Mouse (Mus musculus) left cerebral cortex, adult 2 months (tissue): ENCODE results near the gene Acsbg2. TPM values are rescaled to one million over a fixed set of nuclear protein-coding genes. Genes with fewer than 3 reads are reported as not detected.

Experiments
- DNase-seq, 2 experiments: peaks; one replicate each; pipeline ENCODE4 v3.0.0; 2021 to 2022; ENCODE audit warnings: low spot score in 2 of 2, mixed read lengths in 1 of 2; ENCODE audit errors: extremely low spot score in 1 of 2
- H3K27ac ChIP-seq: fragments of 200-600 bp; 2 replicates; pipeline ENCODE4 v1.8.1; 2022
- H3K4me3 ChIP-seq: fragments of 200-600 bp; 2 replicates; pipeline ENCODE4 v1.8.1; 2022
- CTCF ChIP-seq: fragments of 200-600 bp; IDR thresholded peaks from 2 replicates; pipeline ENCODE4 v1.8.1; 2022; ENCODE audit warnings: antibody characterized with exemption, mild to moderate bottlenecking, moderate library complexity
- intact Hi-C: fragments of 180-260 bp; cut with DNase I; formaldehyde crosslinking; loops from one replicate; pipeline ENCODE4 v1.15.1; 2025
- total RNA-seq, 2 experiments: library from RNA; stranded (reverse); gene quantifications; 2 replicates each; pipeline ENCODE4 v1.2.3; 2021

Acsbg2 gene
- total RNA-seq, 2 experiments from 2014 or later, result not detected

DNA sequence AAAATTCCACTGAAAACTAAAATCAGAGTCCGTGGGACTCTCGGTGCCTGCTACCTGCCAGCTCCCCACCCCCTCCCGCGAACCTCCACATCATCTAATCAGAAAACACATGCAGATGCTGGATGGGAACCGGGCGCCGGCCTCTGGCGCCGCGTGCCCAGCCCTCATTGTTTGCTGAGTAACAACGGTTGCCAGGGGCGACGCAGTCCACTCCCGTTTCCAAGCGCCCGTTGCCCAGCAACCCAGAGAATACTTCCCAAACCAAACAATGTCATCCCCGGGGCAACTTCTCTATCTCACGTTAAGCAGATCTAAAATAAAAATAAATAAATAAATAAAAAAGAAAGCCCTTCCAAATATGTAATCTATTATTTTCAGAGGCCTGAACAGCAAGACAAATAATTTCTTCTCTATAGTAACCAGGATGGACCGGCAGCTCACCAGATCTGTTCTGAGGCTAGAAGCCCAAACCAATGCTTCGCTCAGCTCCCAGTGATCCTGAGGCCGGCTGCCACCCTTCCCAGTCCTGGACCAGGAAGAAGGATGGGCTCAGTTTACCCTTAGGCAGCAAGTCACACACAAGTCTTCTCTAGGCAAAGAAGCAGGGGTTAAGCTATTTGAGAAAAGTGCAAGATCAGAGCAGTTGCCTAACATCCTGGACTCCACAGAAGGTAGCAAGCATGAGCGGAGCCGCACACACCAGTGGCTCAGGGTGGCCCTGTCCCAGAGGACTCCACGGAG, 59.8 kb downstream of the Acsbg2 start:
- intact Hi-C loops, result loop anchor here (1.0 to 5.0 kb wide), 2 partner anchors 13 to 123 kb away; partner anchors contain the start of gene Mllt1
- H3K27ac ChIP-seq, result peak overlapping the region; percentile 34
- peak; percentile 78 to 86 for DNase-seq
- no peak for TF ChIP-seq CTCF
- H3K4me3 ChIP-seq, result no peak overlapping the region

DNA sequence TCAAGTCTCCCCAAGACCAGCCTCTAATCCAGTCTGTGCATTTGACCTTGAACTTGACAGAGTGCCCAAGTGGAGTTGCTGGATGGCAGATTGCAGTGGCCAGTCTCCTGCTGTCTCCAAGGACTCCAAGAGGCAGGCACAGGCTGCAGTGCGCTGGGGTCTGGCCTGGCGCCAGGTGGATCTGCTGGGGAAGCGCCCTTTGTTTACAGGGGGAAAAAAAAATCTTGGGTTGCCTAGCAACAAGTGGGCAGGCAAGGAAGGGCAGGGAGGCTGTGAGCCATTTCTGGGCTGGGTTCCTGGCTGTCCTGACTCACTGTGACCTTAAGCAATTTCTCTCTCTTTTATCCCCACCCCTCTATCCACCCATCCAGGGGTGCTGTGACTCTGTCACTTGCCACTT, 64.0 kb downstream of the Acsbg2 start:
- DNase-seq, result peak; percentile 63 to 78
- Histone ChIP-seq H3K27ac (peak overlapping the region; percentile 24; the same call in 1 of the 2 replicates), H3K4me3 (no peak overlapping the region)
- no peak for TF ChIP-seq CTCF
- intact Hi-C loops, result loop anchor here (5.0 kb wide), 1 partner anchor 127 kb away; the partner anchor contains the start of gene Mllt1

DNA sequence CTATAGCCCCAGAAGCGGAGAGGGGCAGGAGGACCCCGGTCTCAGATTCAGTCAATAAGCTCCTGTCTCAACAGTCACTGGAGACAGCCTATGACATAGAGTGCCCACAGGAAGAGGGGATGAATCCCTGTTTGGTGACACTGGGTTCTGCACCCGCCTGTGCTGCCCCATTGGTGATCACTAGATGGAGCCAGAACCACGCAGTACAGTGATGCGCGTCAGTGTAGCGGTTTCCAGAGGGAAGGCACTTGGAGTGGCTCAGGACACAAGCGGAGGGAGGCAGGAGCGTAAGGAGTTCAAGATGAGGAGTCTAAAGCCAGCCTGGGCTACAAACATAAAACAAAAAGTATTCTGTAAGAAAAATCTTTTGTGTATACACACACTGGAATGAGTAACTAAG, 65.7 kb downstream of the Acsbg2 start:
- intact Hi-C loops, result loop anchor here (1.0 to 5.0 kb wide), 7 partner anchors 50 to 526 kb away; partner anchors contain the start of gene Pspn

DNA sequence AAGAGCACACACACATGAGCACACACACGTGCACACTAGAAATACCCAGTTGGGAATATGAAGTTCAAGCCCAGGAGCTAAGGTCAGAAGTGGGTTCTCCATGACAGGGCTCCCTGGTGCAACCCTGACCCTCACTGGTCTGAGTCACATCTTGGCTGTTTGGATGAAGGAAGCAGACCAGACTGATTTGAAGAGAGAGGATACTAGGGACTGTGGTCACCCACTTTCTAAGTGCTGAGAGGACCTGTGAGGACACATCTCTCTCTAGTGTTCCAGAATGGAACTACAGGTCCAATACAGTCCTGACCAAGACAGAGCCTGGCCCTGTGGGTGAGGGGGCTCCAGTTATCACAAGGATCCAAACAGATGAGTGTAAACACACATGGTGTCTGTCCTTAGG, 68.5 kb downstream of the Acsbg2 start:
- no peak overlapping the region for H3K27ac ChIP-seq
- no peak for DNase-seq
- peak; percentile 32 for TF ChIP-seq CTCF
- intact Hi-C loops, result loop anchor here (5.0 kb wide), 3 partner anchors 147 to 362 kb away; partner anchors contain the start of gene Pspn
- H3K4me3 ChIP-seq, result no peak overlapping the region

More for the DNA sequence above, 65.7 kb downstream of the Acsbg2 start:
- Histone ChIP-seq H3K4me3 (no peak overlapping the region), H3K27ac (no peak overlapping the region)
- peak; percentile 97 for TF ChIP-seq CTCF
- DNase-seq, result peak; percentile 80 to 86

DNA sequence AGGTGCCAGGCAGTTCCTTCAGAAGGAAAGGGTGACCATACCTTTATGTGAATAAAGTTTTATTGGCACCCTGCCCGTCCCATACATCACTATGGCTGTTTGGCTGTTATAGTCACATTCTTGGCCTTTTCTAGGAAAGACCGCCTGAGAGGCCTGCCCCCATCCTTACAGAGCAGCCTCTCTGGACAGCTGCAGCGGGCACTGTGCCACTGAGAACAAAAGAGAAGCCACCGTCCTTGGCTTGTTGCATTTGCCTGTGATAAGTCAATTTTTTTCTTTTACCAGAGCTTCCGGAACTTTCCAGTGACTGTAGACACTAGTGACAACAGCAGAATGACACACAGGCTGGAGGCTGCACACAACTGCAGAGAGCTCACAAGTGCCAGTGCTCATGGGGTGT, 69.3 kb downstream of the Acsbg2 start:
- DNase-seq, result no peak
- TF ChIP-seq CTCF, result no peak

DNA sequence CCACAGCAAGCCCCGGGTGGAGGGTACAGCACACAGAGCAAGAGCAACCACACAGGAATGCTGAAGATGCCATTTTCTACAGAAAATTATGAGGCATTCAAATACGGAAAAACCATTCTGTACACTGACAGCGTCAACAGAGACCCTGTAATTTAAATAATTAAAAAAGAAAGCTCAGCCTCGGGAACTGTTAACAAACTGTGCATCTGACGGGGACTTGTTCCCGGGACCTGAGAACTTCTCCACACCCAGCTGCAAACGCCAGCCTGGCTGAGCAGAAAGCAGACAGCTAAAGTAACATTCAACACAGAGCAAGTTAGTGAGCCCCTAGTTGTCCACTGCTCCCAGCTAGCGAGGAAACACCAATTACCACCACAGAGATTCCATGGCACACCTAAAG, 72.2 kb downstream of the Acsbg2 start:
- no peak overlapping the region for H3K27ac ChIP-seq
- no peak for DNase-seq
- no peak overlapping the region for H3K4me3 ChIP-seq
- no peak for TF ChIP-seq CTCF
- intact Hi-C loops, result no loop called here

More for the DNA sequence above, 69.3 kb downstream of the Acsbg2 start:
- Histone ChIP-seq H3K27ac (no peak overlapping the region), H3K4me3 (no peak overlapping the region)
- intact Hi-C loops, result loop anchor here (5.0 kb wide), 3 partner anchors 147 to 362 kb away; partner anchors contain the start of gene Pspn

DNA sequence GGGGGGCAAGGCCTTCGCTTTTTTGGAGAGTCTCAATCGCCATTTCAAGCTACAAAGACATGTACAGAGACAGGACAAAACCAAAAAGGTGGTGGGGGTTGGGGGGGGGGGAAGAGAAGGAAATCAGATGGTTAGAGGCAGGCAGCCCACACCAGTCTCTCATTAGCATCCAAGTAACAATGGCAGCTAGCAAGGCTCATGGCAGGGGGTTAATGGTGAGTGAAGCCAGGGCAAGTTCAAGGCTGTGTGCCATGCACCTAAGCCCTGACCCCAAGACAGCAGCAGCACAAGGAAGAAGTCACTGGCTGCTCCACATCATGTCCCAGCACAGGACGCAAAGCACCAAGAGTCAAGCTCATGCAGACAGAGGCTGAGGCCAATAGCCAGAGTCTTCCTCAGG, 75.0 kb downstream of the Acsbg2 start:
- intact Hi-C loops, result no loop called here
- TF ChIP-seq CTCF, result no peak
- Histone ChIP-seq H3K27ac (no peak overlapping the region), H3K4me3 (no peak overlapping the region)
- no peak for DNase-seq

DNA sequence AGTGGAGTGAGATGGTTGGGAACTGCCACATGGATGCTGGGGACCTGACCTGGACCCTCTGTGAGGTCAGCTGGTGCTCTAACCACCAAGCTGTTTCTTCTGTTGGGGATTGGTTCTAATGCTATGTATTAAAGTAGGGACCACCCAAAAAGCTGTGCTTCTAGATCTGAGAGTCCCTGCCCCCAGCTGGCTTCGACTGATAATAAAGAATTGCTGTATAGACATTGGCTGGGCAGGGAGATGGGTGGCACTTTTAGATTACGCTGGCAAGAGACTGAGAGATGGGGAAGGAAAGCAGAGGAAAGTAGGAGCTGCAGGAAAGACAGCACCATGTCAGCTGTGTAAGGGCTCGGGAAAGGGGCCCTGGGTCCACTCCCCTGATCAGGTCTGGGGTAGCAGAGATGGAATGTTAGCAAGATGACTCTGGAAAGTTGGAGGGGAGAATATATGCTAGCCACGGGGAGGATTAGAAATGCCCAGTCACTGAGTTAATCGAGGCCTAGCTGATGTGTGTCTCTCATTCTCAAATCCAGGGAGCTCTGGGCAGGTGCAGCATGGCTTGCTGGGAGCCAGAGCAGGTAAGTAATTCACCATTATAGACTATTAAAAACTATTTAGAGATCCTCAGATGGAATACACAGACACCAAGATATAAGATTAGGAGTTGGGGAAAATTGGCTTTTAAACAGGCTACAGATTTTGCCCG, 80.5 kb downstream of the Acsbg2 start:
- intact Hi-C loops, result no loop called here
- Histone ChIP-seq H3K27ac (no peak overlapping the region), H3K4me3 (no peak overlapping the region)
- TF ChIP-seq CTCF, result no peak
- no peak for DNase-seq

Other genes starting within 250 kb of the Acsbg2 start
- 10 to 100 TPM; 62.7 to 62.8 TPM for gene Lonp1, start 247.6 kb downstream of the Acsbg2 start, total RNA-seq
- under 1 TPM; 0.38 to 0.65 TPM for gene Catsperd, start 246.3 kb downstream of the Acsbg2 start, total RNA-seq
- gene Ranbp3, start 201.2 kb downstream of the Acsbg2 start, total RNA-seq, result 100 to 1,000 TPM in 1 of 2 experiments, 10 to 100 TPM in 1; 92.7 to 101 TPM
- gene Ndufa11, start 156.7 kb downstream of the Acsbg2 start, total RNA-seq, result 100 to 1,000 TPM; 202 to 208 TPM
- gene Vmac, start 156.4 kb downstream of the Acsbg2 start, total RNA-seq, result 10 to 100 TPM in 1 of 2 experiments, 1 to 10 TPM in 1; 8.8 to 12.7 TPM
- gene Nrtn, start 116.9 kb downstream of the Acsbg2 start, total RNA-seq, result 1 to 10 TPM; 4.1 to 4.5 TPM
- 10 to 100 TPM; 69.0 to 73.5 TPM for gene Dus3l, start 109.7 kb downstream of the Acsbg2 start, total RNA-seq
- 1 to 10 TPM; 1.3 to 2.6 TPM for gene Prr22, start 104.2 kb downstream of the Acsbg2 start, total RNA-seq
- 1 to 10 TPM; 2.2 to 3.5 TPM for gene Rfx2, start 43.4 kb downstream of the Acsbg2 start, total RNA-seq
- gene 1700061G19Rik, start 1.0 kb upstream of the Acsbg2 start, total RNA-seq, result not detected
- gene Mllt1, start 61.0 kb upstream of the Acsbg2 start, total RNA-seq, result 10 to 100 TPM; 80.8 to 87.6 TPM
- not detected for gene Acer1, start 107.7 kb upstream of the Acsbg2 start, total RNA-seq
- gene Clpp, start 115.9 kb upstream of the Acsbg2 start, total RNA-seq, result 10 to 100 TPM; 62.4 to 64.7 TPM
- 10 to 100 TPM; 22.8 to 26.9 TPM for gene Alkbh7, start 122.9 kb upstream of the Acsbg2 start, total RNA-seq
- gene Pspn, start 125.6 kb upstream of the Acsbg2 start, total RNA-seq, result not detected
- gene Gtf2f1, start 136.8 kb upstream of the Acsbg2 start, total RNA-seq, result 10 to 100 TPM; 61.0 to 61.2 TPM
- under 1 TPM in 1 of 2 experiments, not detected in 1; 0.49 TPM for gene Gm17949, start 137.0 kb upstream of the Acsbg2 start, total RNA-seq
- gene Khsrp, start 157.1 kb upstream of the Acsbg2 start, total RNA-seq, result 100 to 1,000 TPM; 107 to 110 TPM
- gene Slc25a41, start 167.2 kb upstream of the Acsbg2 start, total RNA-seq, result not detected
- gene Crb3, start 184.7 kb upstream of the Acsbg2 start, total RNA-seq, result under 1 TPM in 1 of 2 experiments, not detected in 1; 0.77 TPM
- 100 to 1,000 TPM; 322 to 366 TPM for gene Slc25a23, start 185.4 kb upstream of the Acsbg2 start, total RNA-seq
- 1 to 10 TPM; 1.0 to 1.5 TPM for gene Dennd1c, start 204.1 kb upstream of the Acsbg2 start, total RNA-seq
- gene Tubb4a, start 213.3 kb upstream of the Acsbg2 start, total RNA-seq, result 100 to 1,000 TPM; 584 to 587 TPM
- under 1 TPM; 0.27 to 0.44 TPM for gene Tnfsf9, start 230.9 kb upstream of the Acsbg2 start, total RNA-seq